Mouse (Mus musculus) frontal cortex, adult 2 months (tissue): ENCODE measurements around the gene Rpl13a. TPM values are rescaled to one million over a fixed set of nuclear protein-coding genes. Genes with fewer than 3 reads are reported as not detected.

Source experiments
- polyA plus RNA-seq: library from polyadenylated mRNA; depleted of rRNA; stranded (reverse); fragments of >200 nt; gene quantifications from 2 replicates; pipeline ENCODE4 v1.2.3, GENCODE M21; 2012; rRNA removed

Rpl13a gene
- polyA plus RNA-seq, 1 experiment: 1,804 TPM

Other genes starting within 250 kb of the Rpl13a start
- gene Med25, start 236.0 kb downstream of the Rpl13a start, polyA plus RNA-seq: 123 and 130 TPM in 2 replicates
- gene Fuz, start 232.7 kb downstream of the Rpl13a start, polyA plus RNA-seq: 30.4 and 32.4 TPM in 2 replicates
- 216 and 254 TPM in 2 replicates for gene Ap2a1, start 199.3 kb downstream of the Rpl13a start, polyA plus RNA-seq
- gene Tsks, start 185.6 kb downstream of the Rpl13a start, polyA plus RNA-seq: 1.4 TPM in 2 replicates
- 151 TPM in 2 replicates for gene Cpt1c, start 153.9 kb downstream of the Rpl13a start, polyA plus RNA-seq
- 217 and 232 TPM in 2 replicates for gene Prmt1, start 142.2 kb downstream of the Rpl13a start, polyA plus RNA-seq
- 88.4 and 88.6 TPM in 2 replicates for gene Irf3, start 131.1 kb downstream of the Rpl13a start, polyA plus RNA-seq
- gene Bcl2l12, start 130.0 kb downstream of the Rpl13a start, polyA plus RNA-seq: 5.4 and 5.9 TPM in 2 replicates
- 126 and 127 TPM in 2 replicates for gene Scaf1, start 112.4 kb downstream of the Rpl13a start, polyA plus RNA-seq
- gene Rras, start 110.8 kb downstream of the Rpl13a start, polyA plus RNA-seq: 27.6 and 32.5 TPM in 2 replicates
- gene Prr12, start 75.9 kb downstream of the Rpl13a start, polyA plus RNA-seq: 20.5 and 22.4 TPM in 2 replicates
- 81.7 and 86.5 TPM in 2 replicates for gene Nosip, start 66.3 kb downstream of the Rpl13a start, polyA plus RNA-seq
- gene Prrg2, start 66.1 kb downstream of the Rpl13a start, polyA plus RNA-seq: 15.5 and 15.6 TPM in 2 replicates
- 13.4 and 16.9 TPM in 2 replicates for gene Rcn3, start 36.5 kb downstream of the Rpl13a start, polyA plus RNA-seq
- gene Fcgrt, start 24.9 kb downstream of the Rpl13a start, polyA plus RNA-seq: 34.0 and 34.2 TPM in 2 replicates
- gene Rps11, start 4.3 kb downstream of the Rpl13a start, polyA plus RNA-seq: 383 and 419 TPM in 2 replicates
- 0.06 and 0.12 TPM in 2 replicates for gene Gm45713, start 7.5 kb upstream of the Rpl13a start, polyA plus RNA-seq
- gene Flt3l, start 7.7 kb upstream of the Rpl13a start, polyA plus RNA-seq: 25.2 and 29.6 TPM in 2 replicates
- 54.2 and 61.5 TPM in 2 replicates for gene Pih1d1, start 25.5 kb upstream of the Rpl13a start, polyA plus RNA-seq
- gene Aldh16a1, start 25.8 kb upstream of the Rpl13a start, polyA plus RNA-seq: 10.1 and 10.8 TPM in 2 replicates
- 858 and 911 TPM in 2 replicates for gene Slc17a7, start 35.2 kb upstream of the Rpl13a start, polyA plus RNA-seq
- 0.96 and 3.7 TPM in 2 replicates for gene Gfy, start 50.8 kb upstream of the Rpl13a start, polyA plus RNA-seq
- gene Pth2, start 52.2 kb upstream of the Rpl13a start, polyA plus RNA-seq: 0.90 and 1.4 TPM in 2 replicates
- 4.1 TPM in 2 replicates for gene Ccdc155, start 76.1 kb upstream of the Rpl13a start, polyA plus RNA-seq
- gene Dkkl1, start 83.4 kb upstream of the Rpl13a start, polyA plus RNA-seq: 29.5 and 29.9 TPM in 2 replicates
- gene Tead2, start 87.0 kb upstream of the Rpl13a start, polyA plus RNA-seq: 6.0 and 9.6 TPM in 2 replicates
- 10.3 and 11.2 TPM in 2 replicates for gene Cd37, start 110.4 kb upstream of the Rpl13a start, polyA plus RNA-seq
- gene Slc6a16, start 112.3 kb upstream of the Rpl13a start, polyA plus RNA-seq: 1.1 and 1.2 TPM in 2 replicates
- 0.20 and 0.29 TPM in 2 replicates for gene Slc6a21, start 148.8 kb upstream of the Rpl13a start, polyA plus RNA-seq
- 22.6 and 24.5 TPM in 2 replicates for gene Trpm4, start 205.0 kb upstream of the Rpl13a start, polyA plus RNA-seq
- gene Hrc, start 206.5 kb upstream of the Rpl13a start, polyA plus RNA-seq: 0.60 and 0.61 TPM in 2 replicates
- 114 and 126 TPM in 2 replicates for gene Ppfia3, start 238.3 kb upstream of the Rpl13a start, polyA plus RNA-seq
- 241 and 267 TPM in 2 replicates for gene Lin7b, start 241.8 kb upstream of the Rpl13a start, polyA plus RNA-seq